Mouse (Mus musculus) monocyte, adult 59 days (primary cell): ENCODE measurements around the gene Slc4a1ap. TPM values are rescaled to one million over a fixed set of nuclear protein-coding genes. Genes with fewer than 3 reads are reported as not detected.

Experiments
- total RNA-seq, 2 experiments: library from RNA; stranded (reverse); gene quantifications; one replicate each; pipeline ENCODE4 v1.2.4; 2023

Gene Slc4a1ap
- 10 to 100 TPM; 36.9 to 42.9 TPM for total RNA-seq

GRCm38 (mm10) chr5:31526354-31527116, at the start of gene Slc4a1ap:
TSS of gene Slc4a1ap (plus strand) at chr5:31526995.

GRCm38 (mm10) chr5:31485440-31485839, 41.4 kb upstream of the Slc4a1ap start, which contains the start of gene 4930548H24Rik:
TSS of gene 4930548H24Rik (plus strand) at chr5:31485740.

GRCm38 (mm10) chr5:31494513-31495297, 32.1 kb upstream of the Slc4a1ap start, which contains the start of gene Gpn1:
TSS of gene Gpn1 (plus strand) at chr5:31494741.

GRCm38 (mm10) chr5:31527707-31528106, 912 bp downstream of the Slc4a1ap start, which contains the start of gene Supt7l:
TSS of gene Supt7l (minus strand) at chr5:31527807.

GRCm38 (mm10) chr5:31596481-31597429, 70.0 kb downstream of the Slc4a1ap start, which contains the start of gene Mrpl33:
TSS of gene Mrpl33 (plus strand) at chr5:31596935.

Other genes with a start within 250 kb of the Slc4a1ap start
- gene Ift172, start 235.9 kb upstream of the Slc4a1ap start, total RNA-seq: 10 to 100 TPM; 24.1 to 25.1 TPM
- gene Fndc4, start 230.9 kb upstream of the Slc4a1ap start, total RNA-seq: not detected
- gene Gckr, start 229.6 kb upstream of the Slc4a1ap start, total RNA-seq: not detected
- gene Zfp512, start 74.6 kb upstream of the Slc4a1ap start, total RNA-seq: 10 to 100 TPM; 13.8 to 15.0 TPM
- gene 4930548H24Rik, start 41.3 kb upstream of the Slc4a1ap start, total RNA-seq: under 1 TPM; 0.24 to 0.81 TPM
- 10 to 100 TPM; 23.7 to 27.7 TPM for gene Gpn1, start 32.3 kb upstream of the Slc4a1ap start, total RNA-seq
- gene Supt7l, start 812 bp downstream of the Slc4a1ap start, total RNA-seq: 10 to 100 TPM; 14.6 to 15.5 TPM
- gene Mrpl33, start 69.9 kb downstream of the Slc4a1ap start, total RNA-seq: 100 to 1,000 TPM; 305 to 306 TPM
- 10 to 100 TPM; 24.6 to 26.3 TPM for gene Rbks, start 170.6 kb downstream of the Slc4a1ap start, total RNA-seq
- 10 to 100 TPM; 55.1 to 79.4 TPM for gene Babam2, start 170.7 kb downstream of the Slc4a1ap start, total RNA-seq